Mouse (Mus musculus): ENCODE measurements around the gene Duxbl1. TPM values are rescaled to one million over a fixed set of nuclear protein-coding genes. Genes with fewer than 3 reads are reported as not detected.
"Not testable (repeated sequence)": the region's sequence is repeated elsewhere in the genome, so short reads cannot be mapped to it uniquely, and the experiment has no call there.

Duxbl1 gene
- polyA plus RNA-seq, 1 experiment from 2014 or later, result 2.3 TPM

GRCm38 (mm10) chr14:26035439-26035838 lies 57.1 kb downstream of the Duxbl1 start:
- H3K36me3 ChIP-seq; H3K27ac ChIP-seq; ATAC-seq (ENCODE audit: low FRiP score, low read depth); H3K9me3 ChIP-seq; H3K9ac ChIP-seq; H3K4me2 ChIP-seq (replicated peaks); H3K4me1 ChIP-seq; H3K27me3 ChIP-seq; H3K4me3 ChIP-seq: not testable (repeated sequence)
- WGBS, result no CpG with 5 or more reads among the region's 6 CpGs

Other genes starting within 250 kb of the Duxbl1 start
- gene Zcchc24, start 209.5 kb upstream of the Duxbl1 start, polyA plus RNA-seq (2015; fragmentation: Nextera tagmentation; extraction: Ambion mirVana), result 34.7 and 37.6 TPM in 2 replicates
- gene Anxa11, start 136.4 kb upstream of the Duxbl1 start, polyA plus RNA-seq (2015; fragmentation: Nextera tagmentation; extraction: Ambion mirVana), result 10.9 and 13.0 TPM in 2 replicates
- gene Plac9a, start 75.5 kb upstream of the Duxbl1 start, polyA plus RNA-seq (2015; fragmentation: Nextera tagmentation; extraction: Ambion mirVana), result 1.0 TPM in 1 of 2 replicates, not detected in the other
- gene Tmem254a, start 50.9 kb upstream of the Duxbl1 start, polyA plus RNA-seq (2015; fragmentation: Nextera tagmentation; extraction: Ambion mirVana), result 2.9 and 5.1 TPM in 2 replicates
- gene Cphx1, start 40.3 kb upstream of the Duxbl1 start, polyA plus RNA-seq (2015; fragmentation: Nextera tagmentation; extraction: Ambion mirVana), result not detected in 2 replicates
- 14.8 and 15.4 TPM in 2 replicates for gene Gm9780, start 64.1 kb downstream of the Duxbl1 start, polyA plus RNA-seq (2015; fragmentation: Nextera tagmentation; extraction: Ambion mirVana)
- 27.6 and 30.3 TPM in 2 replicates for gene Tmem254c, start 88.8 kb downstream of the Duxbl1 start, polyA plus RNA-seq (2015; fragmentation: Nextera tagmentation; extraction: Ambion mirVana)
- not detected in 2 replicates for gene Cphx2, start 102.9 kb downstream of the Duxbl1 start, polyA plus RNA-seq (2015; fragmentation: Nextera tagmentation; extraction: Ambion mirVana)
- gene Cphx3, start 103.7 kb downstream of the Duxbl1 start, polyA plus RNA-seq (2015; fragmentation: Nextera tagmentation; extraction: Ambion mirVana), result not detected in 2 replicates
- gene Duxbl2, start 139.8 kb downstream of the Duxbl1 start, polyA plus RNA-seq (2015; fragmentation: Nextera tagmentation; extraction: Ambion mirVana), result 2.1 TPM in 1 of 2 replicates, not detected in the other
- gene Plac9b, start 203.9 kb downstream of the Duxbl1 start, polyA plus RNA-seq (2015; fragmentation: Nextera tagmentation; extraction: Ambion mirVana), result 11.4 and 11.5 TPM in 2 replicates
- gene Tmem254b, start 228.5 kb downstream of the Duxbl1 start, polyA plus RNA-seq (2015; fragmentation: Nextera tagmentation; extraction: Ambion mirVana), result 30.1 and 31.2 TPM in 2 replicates

All from limb, embryonic 13.5 days (tissue).